Mouse (Mus musculus) ES-CJ7 (cell line): ENCODE measurements at regions not wholly inside any gene's neighbourhood (a gene's known extent, or its start where the extent isn't known, plus 50 kb on each side); places are given as distances from the start of the nearest gene placed in this dataset.

ENCODE experiments used
- DNase-seq: peaks from one replicate; pipeline ENCODE4 v3.0.0; 2011; ENCODE audit warnings: low read depth, low spot score

- DNase-seq, result peak; percentile 3
Measured at GRCm38 (mm10) chr5:61495226-61495625, 313.4 kb upstream of the G6pd2 start.

GRCm38 (mm10) chr5:61507406-61507805 lies 301.2 kb upstream of the G6pd2 start:
- no peak for DNase-seq

DNA sequence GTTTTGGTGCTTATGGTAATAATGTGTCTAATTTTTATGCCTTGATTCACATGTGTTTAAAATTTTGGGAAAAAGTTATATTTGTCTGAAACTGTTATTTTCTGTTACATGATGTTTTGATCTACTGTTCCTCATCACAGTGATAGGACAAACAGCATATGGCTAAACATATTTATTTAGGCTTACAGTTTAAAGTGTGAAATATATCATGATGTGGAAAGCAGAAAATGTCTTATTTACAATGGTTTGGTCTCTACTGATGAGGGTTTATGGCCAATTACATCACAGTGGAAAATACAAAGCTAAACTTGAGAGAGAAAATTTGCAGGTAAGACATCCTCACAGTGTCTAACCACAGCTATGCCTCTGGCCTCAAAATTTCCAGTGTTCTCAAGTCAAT lies 268.1 kb upstream of the G6pd2 start:
- no peak for DNase-seq

GRCm38 (mm10) chr5:61546632-61547492 lies 261.8 kb upstream of the G6pd2 start:
- no peak for DNase-seq

- no peak for DNase-seq
Measured at GRCm38 (mm10) chr5:61553526-61553925, 255.1 kb upstream of the G6pd2 start.
